Mouse (Mus musculus) limb, embryonic 14.5 days (tissue): ENCODE data around the gene Pigc. TPM values are rescaled to one million over a fixed set of nuclear protein-coding genes. Genes with fewer than 3 reads are reported as not detected.
A peak's percentile ranks its signal among the peaks of the same experiment; 100 is the strongest.

Experiments
- ATAC-seq: fragments of 200-750 bp; cut with Nextera tagmentation; 2 replicates; pipeline ENCODE4 v1.8.0; 2017; ENCODE audit warnings: low read depth, moderate number of reproducible peaks, moderate TSS enrichment; ENCODE audit not compliant: low FRiP score
- DNase-seq: peaks from one replicate; pipeline ENCODE4 v3.0.0-alpha.2; 2015; ENCODE audit warnings: low spot score
- H3K27ac ChIP-seq: fragments of 300-500 bp; sonication (generic); replicated peaks from 2 replicates; pipeline ENCODE4 v1.5.1; 2014; ENCODE audit warnings: low read depth, mild to moderate bottlenecking, low read length, moderate library complexity, mixed read lengths
- H3K27me3 ChIP-seq: fragments of 300-500 bp; sonication (generic); 2 replicates; pipeline ENCODE4 v1.6.1; 2014; ENCODE audit warnings: low read length, mixed read lengths; ENCODE audit not compliant: control insufficient read depth, insufficient read depth
- H3K36me3 ChIP-seq: fragments of 300-500 bp; sonication (generic); 2 replicates; pipeline ENCODE4 v1.6.1; 2014; ENCODE audit warnings: mild to moderate bottlenecking, low read length, moderate library complexity, mixed read lengths; ENCODE audit not compliant: control insufficient read depth, insufficient read depth
- H3K4me1 ChIP-seq: fragments of 300-500 bp; sonication (generic); 2 replicates; pipeline ENCODE4 v1.6.1; 2014; ENCODE audit warnings: antibody characterized with exemption, low read length, mixed read lengths; ENCODE audit not compliant: control insufficient read depth, insufficient read depth
- H3K4me2 ChIP-seq: fragments of 300-500 bp; sonication (generic); replicated peaks from 2 replicates; pipeline ENCODE4 v1.6.1; 2014; ENCODE audit warnings: low read depth, mild to moderate bottlenecking, low read length, moderate library complexity; ENCODE audit not compliant: severe bottlenecking
- H3K4me3 ChIP-seq: fragments of 300-500 bp; sonication (generic); replicated peaks from 2 replicates; pipeline ENCODE4 v1.5.1; 2014; ENCODE audit warnings: low read length
- H3K9ac ChIP-seq: fragments of 300-500 bp; sonication (generic); 2 replicates; pipeline ENCODE4 v1.6.1; 2014; ENCODE audit warnings: mild to moderate bottlenecking, low read depth, low read length, moderate library complexity; ENCODE audit not compliant: severe bottlenecking
- H3K9me3 ChIP-seq: fragments of 300-500 bp; sonication (generic); 2 replicates; pipeline ENCODE4 v1.6.1; 2016; ENCODE audit warnings: low read length; ENCODE audit not compliant: control insufficient read depth
- POLR2A ChIP-seq: fragments of 200-500 bp; IDR thresholded peaks from 2 replicates; pipeline ENCODE4 v1.8.0; 2012; ENCODE audit warnings: inconsistent platforms, mild to moderate bottlenecking, moderate library complexity, borderline replicate concordance; ENCODE audit not compliant: insufficient read depth, insufficient read length; ENCODE audit errors: extremely low read depth
- WGBS: fragments of 180-500 bp; shearing (Covaris S2); extraction: QIAGEN DNeasy Blood & Tissue Kit; methylation state at CpG from one replicate; pipeline ENCODE4 v1.1.7; 2014; 5-methylcytosine and 5-hydroxymethylcytosine counted together
- polyA plus RNA-seq, 2 experiments: library from polyadenylated mRNA; depleted of rRNA in 1 of 2; stranded (reverse) in 1 of 2; unstranded in 1 of 2; fragments of >200 nt; fragmentation: Nextera tagmentation in 1 of 2; extraction: Ambion mirVana in 1 of 2; gene quantifications; 2 replicates each; pipeline versions ENCODE4 v1.2.1 to v1.2.3; 2012 to 2014

Gene Pigc
- polyA plus RNA-seq, 2 experiments = 36.9 to 52.8 TPM

GRCm38 (mm10) chr1:161998781-161999180 lies 29.8 kb downstream of the Pigc start:
- Histone ChIP-seq H3K9ac (no peak overlapping the region), H3K36me3 (no peaks in the 10 kb centered on the region), H3K4me2 (no peak overlapping the region), H3K9me3 (no peaks in the 10 kb centered on the region), H3K4me1 (peaks cover 44% of the 10 kb centered on the region), H3K4me3 (no peak overlapping the region), H3K27me3 (no peaks in the 10 kb centered on the region), H3K27ac (peak overlapping the region; percentile 94)
- TF ChIP-seq POLR2A = no peak
- ATAC-seq (no peak), DNase-seq (no peak)
- 59% methylated on average over 4 of the region's 4 CpGs for WGBS

GRCm38 (mm10) chr1:161999338-161999737 lies 30.4 kb downstream of the Pigc start:
- no peaks in the 10 kb centered on the region for H3K36me3 ChIP-seq
- peak overlapping the region; percentile 37; the same call in 1 of the 2 replicates for H3K9ac ChIP-seq
- H3K4me1 ChIP-seq = peaks cover 50% of the 10 kb centered on the region
- H3K27me3 ChIP-seq = no peaks in the 10 kb centered on the region
- no peaks in the 10 kb centered on the region for H3K9me3 ChIP-seq
- DNase-seq (no peak), ATAC-seq (no peak)
- H3K27ac ChIP-seq = peak overlapping the region; percentile 94
- TF ChIP-seq POLR2A = no peak
- 24% methylated on average over 5 of the region's 5 CpGs for WGBS
- H3K4me3 ChIP-seq = no peak overlapping the region
- no peak overlapping the region; the same call in 1 of the 2 replicates for H3K4me2 ChIP-seq

- Histone ChIP-seq H3K9me3 (no peaks in the 10 kb centered on the region), H3K4me1 (peaks cover 56% of the 10 kb centered on the region), H3K9ac (peak overlapping the region; percentile 37; the same call in 1 of the 2 replicates), H3K36me3 (no peaks in the 10 kb centered on the region), H3K27ac (peak overlapping the region; percentile 94), H3K27me3 (no peaks in the 10 kb centered on the region), H3K4me3 (no peak overlapping the region), H3K4me2 (no peak overlapping the region; the same call in 1 of the 2 replicates)
- 1% methylated on average over 4 of the region's 4 CpGs for WGBS
- ATAC-seq (peak; percentile 50), DNase-seq (peak; percentile 95)
- TF ChIP-seq POLR2A = no peak
Observed at GRCm38 (mm10) chr1:161999882-162000371, 30.9 kb downstream of the Pigc start.

GRCm38 (mm10) chr1:162001328-162001727 lies 32.3 kb downstream of the Pigc start:
- no peak overlapping the region for H3K9ac ChIP-seq
- no peak for TF ChIP-seq POLR2A
- H3K4me1 ChIP-seq = peaks cover 67% of the 10 kb centered on the region
- ATAC-seq = peak; percentile 60
- WGBS = 17% methylated on average over 8 of the region's 8 CpGs
- no peaks in the 10 kb centered on the region for H3K27me3 ChIP-seq
- H3K4me2 ChIP-seq = no peak overlapping the region
- no peaks in the 10 kb centered on the region for H3K9me3 ChIP-seq
- H3K36me3 ChIP-seq = no peaks in the 10 kb centered on the region
- H3K4me3 ChIP-seq = no peak overlapping the region
- H3K27ac ChIP-seq = peak overlapping the region; percentile 94
- peak; percentile 78 for DNase-seq

- H3K4me1 ChIP-seq = peaks cover 89% of the 10 kb centered on the region
- no peak for ATAC-seq
- peak overlapping the region; percentile 94 for H3K27ac ChIP-seq
- TF ChIP-seq POLR2A = no peak
- H3K36me3 ChIP-seq = no peaks in the 10 kb centered on the region
- 44% methylated on average over 14 of the region's 14 CpGs for WGBS
- no peaks in the 10 kb centered on the region for H3K27me3 ChIP-seq
- peak overlapping the region; percentile 32; the same call in 1 of the 2 replicates for H3K9ac ChIP-seq
- H3K9me3 ChIP-seq = no peaks in the 10 kb centered on the region
- no peak overlapping the region for H3K4me3 ChIP-seq
- DNase-seq = peak; percentile 71
- peak overlapping the region; percentile 9; the same call in 1 of the 2 replicates for H3K4me2 ChIP-seq
Observed at GRCm38 (mm10) chr1:162003729-162004517, 34.9 kb downstream of the Pigc start.

GRCm38 (mm10) chr1:162004518-162004780 lies 35.5 kb downstream of the Pigc start:
- no peak for TF ChIP-seq POLR2A
- Histone ChIP-seq H3K36me3 (no peaks in the 10 kb centered on the region), H3K4me1 (peaks cover 89% of the 10 kb centered on the region), H3K9me3 (no peaks in the 10 kb centered on the region), H3K27me3 (no peaks in the 10 kb centered on the region), H3K27ac (peak overlapping the region; percentile 94), H3K9ac (peak overlapping the region; percentile 32; the same call in 1 of the 2 replicates), H3K4me2 (peak overlapping the region; percentile 9; the same call in 1 of the 2 replicates), H3K4me3 (no peak overlapping the region)
- DNase-seq (no peak), ATAC-seq (no peak)
- 15% methylated on average over 7 of the region's 7 CpGs for WGBS
